Mouse (Mus musculus) brown adipose tissue, adult 24 weeks (tissue): ENCODE measurements around the gene Tkt. TPM values are rescaled to one million over a fixed set of nuclear protein-coding genes. Genes with fewer than 3 reads are reported as not detected.
A peak's percentile ranks its signal among the peaks of the same experiment; 100 is the strongest.

Source experiments
- H3K27ac ChIP-seq: fragments of 200-500 bp; replicated peaks from 2 replicates; pipeline ENCODE4 v1.5.1; 2012; ENCODE audit warnings: low read depth, mild to moderate bottlenecking, low read length
- H3K4me1 ChIP-seq: fragments of 200-500 bp; 2 replicates; pipeline ENCODE4 v1.6.1; 2012; ENCODE audit warnings: low read length, mixed read lengths; ENCODE audit not compliant: control insufficient read depth, insufficient read depth, insufficient read length
- H3K4me3 ChIP-seq: fragments of 200-500 bp; 2 replicates; pipeline ENCODE4 v1.5.1; 2012; ENCODE audit warnings: low read depth, mild to moderate bottlenecking, low read length, moderate library complexity; ENCODE audit not compliant: insufficient read depth
- polyA plus RNA-seq: library from polyadenylated mRNA; stranded (reverse); fragments of >200 nt; gene quantifications from 2 replicates; pipeline ENCODE4 v1.2.4, GENCODE M21; 2012; ENCODE audit not compliant: missing spikeins, insufficient read depth, insufficient read length

The Tkt gene
- polyA plus RNA-seq, 1 experiment, result 7,122 TPM

DNA sequence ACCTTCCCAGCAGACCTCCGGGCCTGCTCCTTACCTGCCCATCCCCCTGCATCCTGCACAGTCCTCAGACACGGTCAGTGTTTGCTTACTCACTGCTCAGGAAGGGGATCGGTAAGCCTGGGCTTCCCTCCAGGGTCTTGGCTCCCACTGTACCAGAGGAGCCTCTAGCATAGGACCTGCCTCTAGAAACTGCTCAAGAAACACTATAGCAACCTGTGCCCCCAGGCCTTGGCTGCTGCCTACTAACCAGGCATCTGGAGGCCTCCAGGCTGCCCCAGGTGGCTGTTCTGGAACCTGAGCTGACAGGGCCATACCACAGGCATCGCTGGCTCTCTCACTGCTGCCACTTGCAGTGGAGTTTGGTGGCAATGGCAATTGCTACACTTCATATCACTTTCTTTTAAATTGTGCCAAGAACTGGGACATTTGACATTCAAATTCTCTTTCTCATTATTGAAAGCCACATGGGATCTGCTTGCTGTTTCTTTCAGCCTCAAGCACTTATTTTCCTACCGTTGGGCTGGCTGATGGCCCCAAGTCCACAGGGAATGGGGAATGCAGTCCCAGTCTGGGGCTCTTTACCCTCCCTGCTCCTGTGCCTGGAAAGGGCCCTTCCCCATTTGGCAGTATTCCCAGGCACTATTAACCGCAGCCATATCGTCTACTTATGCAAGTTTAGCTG lies 38.8 kb downstream of the Tkt start:
- Histone ChIP-seq H3K4me3 (no peak overlapping the region), H3K4me1 (no peaks in the 10 kb centered on the region), H3K27ac (no peak overlapping the region)

DNA sequence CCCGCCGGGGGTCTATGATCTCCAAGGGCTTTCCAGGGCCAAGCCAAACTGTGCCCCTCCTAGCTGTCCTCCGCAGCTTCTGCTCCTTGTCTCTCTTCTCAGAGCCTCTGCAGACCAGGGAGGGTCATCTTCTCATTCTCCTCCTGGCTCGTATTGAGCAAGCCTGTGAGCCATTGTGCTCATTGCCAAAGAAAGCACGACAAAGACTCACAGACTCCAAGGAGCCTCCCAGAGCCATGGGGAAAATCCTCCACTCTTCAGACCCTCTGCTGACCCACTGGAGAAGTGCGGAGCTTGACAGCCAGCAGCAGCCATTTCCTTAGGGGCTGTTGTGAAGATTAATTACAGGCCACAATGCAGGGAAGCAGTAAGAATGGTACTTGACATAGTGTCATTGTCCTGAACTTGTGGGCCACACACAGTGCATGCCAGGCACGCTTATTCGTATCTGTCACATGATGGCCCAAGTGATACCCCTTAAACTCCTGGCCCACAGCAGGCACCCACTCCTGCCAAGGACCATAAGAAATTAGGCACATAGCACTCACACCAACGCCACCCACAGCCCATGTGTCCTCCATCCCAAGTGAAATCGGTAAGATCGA lies 42.0 kb downstream of the Tkt start:
- Histone ChIP-seq H3K4me1 (peaks cover 20% of the 10 kb centered on the region), H3K27ac (no peak overlapping the region)

DNA sequence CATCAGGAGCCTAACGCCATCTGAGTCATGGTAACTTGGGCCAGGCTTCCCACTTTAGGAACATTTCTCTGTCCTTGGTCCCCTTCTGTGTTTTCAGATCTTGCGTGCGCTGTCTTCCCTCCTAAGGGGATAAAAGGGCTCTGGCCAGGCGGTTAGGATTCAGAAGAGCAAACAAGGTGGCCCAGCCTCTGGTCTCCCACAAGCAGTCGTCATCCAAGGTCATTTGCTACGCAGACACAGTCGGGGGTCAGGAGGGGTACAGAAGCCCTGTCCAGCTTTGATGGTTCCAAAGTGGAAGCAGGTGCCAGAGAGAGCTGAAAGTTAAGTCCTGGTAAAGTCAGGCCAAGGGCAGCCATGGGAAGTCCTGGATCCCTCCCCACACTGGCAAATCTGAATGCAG lies 42.8 kb downstream of the Tkt start:
- Histone ChIP-seq H3K27ac (no peak overlapping the region), H3K4me1 (peaks cover 24% of the 10 kb centered on the region), H3K4me3 (no peak overlapping the region)

More for the DNA sequence above, 42.0 kb downstream of the Tkt start:
- H3K4me3 ChIP-seq, result no peak overlapping the region

DNA sequence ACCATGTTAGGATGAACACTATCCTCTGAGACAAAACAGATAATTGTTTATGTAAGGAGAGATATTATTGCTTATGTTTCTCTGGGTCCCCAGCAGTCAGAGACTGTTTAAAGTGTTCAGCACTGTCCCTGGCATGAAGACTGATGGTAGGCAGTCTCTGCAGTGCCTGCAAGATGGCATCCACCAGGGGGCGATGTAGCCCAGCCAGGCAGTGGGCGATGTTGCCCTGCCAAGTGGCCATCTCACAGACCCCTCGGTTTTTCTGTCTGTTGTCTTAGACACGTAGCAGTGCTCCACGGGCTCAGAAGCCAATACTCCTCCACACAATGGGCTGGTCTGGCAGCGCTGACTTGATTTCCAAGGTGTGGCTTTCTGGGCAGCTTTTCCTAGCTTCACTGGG lies 43.3 kb downstream of the Tkt start:
- Histone ChIP-seq H3K4me1 (peaks cover 25% of the 10 kb centered on the region), H3K4me3 (no peak overlapping the region)

DNA sequence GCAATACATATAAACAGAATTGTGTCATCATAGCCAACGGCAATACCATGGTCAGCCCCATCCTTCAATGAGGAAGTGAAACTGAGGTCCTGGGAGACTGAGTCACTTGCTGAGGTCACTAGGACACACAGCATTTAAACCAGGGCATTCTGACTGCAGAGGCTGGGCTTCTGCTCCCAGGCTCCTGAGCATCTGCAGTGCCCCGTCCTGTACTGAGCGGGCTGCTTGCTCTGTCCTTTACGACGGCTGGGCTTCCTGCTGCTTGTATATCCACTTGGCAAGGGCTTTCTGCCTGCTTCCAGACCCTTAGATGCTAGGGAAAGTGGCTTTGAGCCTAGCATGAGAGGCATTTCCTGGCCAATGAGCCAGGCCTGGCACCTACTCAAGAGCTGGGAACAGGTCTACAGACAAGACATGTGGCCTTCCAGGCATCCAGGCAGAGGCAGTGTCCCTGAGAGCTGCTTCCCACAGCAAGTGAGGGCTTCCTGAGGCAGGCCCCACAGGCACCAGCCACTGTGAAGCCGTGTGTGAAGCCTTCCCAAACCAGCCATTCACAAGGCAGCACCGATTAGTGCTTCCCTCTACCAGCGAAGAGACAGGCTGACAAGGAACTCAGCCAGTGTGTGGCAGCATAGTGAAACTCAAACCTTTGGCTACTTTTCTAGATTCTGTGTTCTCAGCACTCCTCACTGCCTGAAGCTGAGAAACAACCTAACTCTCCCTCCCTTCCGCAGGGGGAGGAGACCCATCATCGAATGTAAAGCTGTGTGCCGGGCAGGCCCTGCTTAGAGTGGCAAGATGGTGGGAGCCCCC lies 45.3 kb downstream of the Tkt start:
- Histone ChIP-seq H3K27ac (peak overlapping the region; percentile 78), H3K4me3 (no peak overlapping the region), H3K4me1 (peaks cover 25% of the 10 kb centered on the region)

More for the DNA sequence above, 43.3 kb downstream of the Tkt start:
- no peak overlapping the region for H3K27ac ChIP-seq

DNA sequence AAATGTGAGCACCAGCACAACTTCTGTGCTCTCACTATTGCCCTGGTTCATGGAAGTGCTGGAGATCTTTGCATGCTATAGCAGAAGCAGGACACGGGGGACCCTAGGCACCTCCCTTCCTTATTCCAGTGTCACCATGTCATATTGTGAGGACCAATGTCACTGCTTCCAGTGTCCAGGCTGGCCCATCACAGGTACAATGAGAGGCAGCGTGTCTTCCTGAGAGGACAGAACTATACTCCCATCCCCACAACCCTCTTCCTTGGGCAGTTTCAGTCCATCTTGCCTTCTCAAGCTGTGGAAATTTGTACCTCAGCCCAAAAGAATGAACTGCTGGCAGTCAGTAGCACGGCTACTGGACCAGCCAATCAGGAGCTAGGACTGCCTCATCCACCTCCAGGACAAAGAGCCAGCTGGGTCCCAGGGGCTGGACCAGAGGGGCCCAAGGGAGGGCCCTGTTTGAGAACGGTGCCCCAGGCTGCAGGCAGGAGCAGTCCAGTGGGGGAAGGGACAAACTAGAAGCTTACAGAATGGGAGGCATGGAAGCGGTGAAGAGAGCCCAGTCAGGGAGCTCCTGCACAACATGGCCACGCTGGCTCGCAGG lies 46.0 kb downstream of the Tkt start:
- no peak overlapping the region for H3K4me3 ChIP-seq
- H3K4me1 ChIP-seq, result peaks cover 25% of the 10 kb centered on the region
- H3K27ac ChIP-seq, result peak overlapping the region; percentile 78

DNA sequence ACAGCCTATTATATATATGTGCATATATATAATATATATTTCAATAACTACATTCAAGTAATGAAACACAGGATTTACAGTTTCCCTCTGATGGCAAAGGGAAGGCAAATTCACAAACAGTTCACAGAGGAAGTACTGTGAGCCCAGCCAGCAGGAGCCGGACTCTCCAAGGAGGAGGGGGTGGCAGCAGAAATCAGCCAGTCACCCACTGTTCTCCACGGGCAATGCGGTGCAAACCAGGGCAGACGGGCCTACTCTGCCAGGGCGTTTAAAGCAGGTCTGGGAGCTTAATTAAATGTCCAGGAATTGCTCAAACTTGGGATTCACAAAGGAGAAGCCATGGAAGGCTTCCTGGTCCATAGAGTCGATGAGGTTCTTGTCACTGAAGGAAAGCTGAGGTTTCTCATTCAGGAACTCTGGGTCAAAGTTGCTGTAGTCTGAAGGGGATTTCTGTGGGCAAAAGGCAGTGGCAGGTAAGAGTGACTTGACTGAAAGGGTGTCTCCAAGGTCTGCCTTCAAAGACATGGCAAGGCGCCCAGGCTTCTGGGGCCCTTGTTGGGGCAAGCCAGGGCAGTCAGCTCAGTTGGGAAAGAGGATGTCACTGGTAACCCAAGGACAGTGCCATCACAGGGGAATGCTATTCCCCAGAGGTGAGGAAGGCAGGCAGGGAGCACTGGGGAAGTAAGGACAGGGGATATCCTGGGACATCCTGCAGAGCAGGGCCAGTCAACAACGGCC lies 47.6 kb downstream of the Tkt start:
- Histone ChIP-seq H3K4me1 (peaks cover 25% of the 10 kb centered on the region), H3K4me3 (no peak overlapping the region), H3K27ac (no peak overlapping the region)

DNA sequence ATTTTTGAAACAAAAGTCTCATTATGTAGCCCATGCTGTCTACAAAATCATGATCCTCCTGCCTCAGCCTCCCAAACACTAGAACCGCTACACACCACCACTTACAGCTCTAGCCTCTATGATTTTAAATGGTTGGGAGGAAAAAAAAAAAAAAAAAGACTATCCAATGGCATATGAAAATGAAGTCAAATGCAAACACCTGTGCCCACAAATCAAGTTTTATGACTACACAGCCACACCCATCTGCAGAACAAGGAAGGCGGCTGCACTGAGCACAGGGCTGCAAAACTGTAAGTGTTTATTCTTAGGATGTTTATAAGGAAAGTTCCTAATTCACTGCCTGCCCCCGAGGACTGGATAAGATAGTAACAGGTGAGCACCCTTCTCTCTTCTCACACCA lies 48.2 kb downstream of the Tkt start:
- peaks cover 25% of the 10 kb centered on the region for H3K4me1 ChIP-seq

DNA sequence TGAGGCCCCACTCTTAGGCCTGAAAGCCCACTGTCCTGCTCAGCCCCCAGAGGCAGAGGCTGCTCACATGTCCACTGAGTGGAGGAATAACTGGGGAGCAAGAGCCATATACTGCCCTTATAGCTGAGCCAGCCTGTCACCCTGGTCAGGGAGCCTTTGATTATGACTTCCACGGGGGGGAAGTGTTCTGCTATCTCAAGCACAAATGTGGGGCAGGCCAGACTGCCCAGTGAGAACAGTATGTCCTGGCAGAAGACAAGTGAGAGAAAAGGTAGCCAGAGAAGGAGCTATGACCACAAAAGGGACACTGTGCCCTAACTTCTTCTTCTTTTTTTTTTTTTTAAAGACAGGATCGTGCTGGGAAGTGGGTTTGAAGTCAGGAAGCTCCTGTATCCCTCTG lies 49.0 kb downstream of the Tkt start:
- no peak overlapping the region for H3K27ac ChIP-seq
- H3K4me1 ChIP-seq, result peaks cover 25% of the 10 kb centered on the region
- no peak overlapping the region for H3K4me3 ChIP-seq

More for the DNA sequence above, 48.2 kb downstream of the Tkt start:
- Histone ChIP-seq H3K27ac (no peak overlapping the region), H3K4me3 (no peak overlapping the region)

DNA sequence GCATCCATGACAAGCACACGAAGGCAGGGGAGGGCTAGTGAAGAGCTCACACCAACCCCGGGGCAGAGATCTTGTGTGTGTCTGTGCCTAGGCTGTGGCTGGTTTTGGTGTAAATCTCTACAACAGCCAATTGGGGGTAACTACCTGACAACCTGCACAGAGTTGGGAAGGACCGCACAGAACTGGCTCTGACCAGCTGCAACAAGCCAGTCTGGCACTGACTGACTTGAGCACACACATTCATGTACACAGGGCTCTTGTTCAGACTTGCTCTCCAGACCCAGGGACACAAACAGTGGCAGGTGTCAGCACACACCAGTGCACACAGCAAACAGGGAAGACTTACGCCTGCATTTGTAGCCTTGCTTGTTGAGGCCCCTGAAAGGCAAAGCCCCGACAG lies 58.7 kb downstream of the Tkt start:
- Histone ChIP-seq H3K4me3 (no peak overlapping the region), H3K4me1 (no peaks in the 10 kb centered on the region), H3K27ac (no peak overlapping the region)

DNA sequence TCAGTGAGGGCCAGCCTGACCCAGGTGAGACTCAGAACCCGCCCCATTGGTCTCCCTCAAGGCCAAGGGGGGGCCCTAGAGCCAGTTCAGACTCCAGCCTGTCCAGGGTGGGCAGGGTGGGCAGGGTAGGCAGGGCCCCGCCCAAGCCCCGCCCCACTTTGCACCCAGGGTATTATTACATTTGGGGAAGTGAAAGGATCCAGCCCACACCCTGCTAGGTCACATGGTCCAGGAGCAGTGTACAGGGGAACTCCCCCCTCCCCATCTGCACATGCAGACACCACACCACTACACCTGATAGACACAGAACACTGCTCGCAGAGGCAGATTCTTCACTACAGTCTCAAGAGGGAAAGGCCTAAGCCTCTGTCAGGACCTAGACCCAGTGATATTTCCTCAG lies 59.5 kb downstream of the Tkt start:
- peaks cover 2% of the 10 kb centered on the region; the same call in 1 of the 2 replicates for H3K4me1 ChIP-seq
- H3K4me3 ChIP-seq, result no peak overlapping the region
- no peak overlapping the region for H3K27ac ChIP-seq

DNA sequence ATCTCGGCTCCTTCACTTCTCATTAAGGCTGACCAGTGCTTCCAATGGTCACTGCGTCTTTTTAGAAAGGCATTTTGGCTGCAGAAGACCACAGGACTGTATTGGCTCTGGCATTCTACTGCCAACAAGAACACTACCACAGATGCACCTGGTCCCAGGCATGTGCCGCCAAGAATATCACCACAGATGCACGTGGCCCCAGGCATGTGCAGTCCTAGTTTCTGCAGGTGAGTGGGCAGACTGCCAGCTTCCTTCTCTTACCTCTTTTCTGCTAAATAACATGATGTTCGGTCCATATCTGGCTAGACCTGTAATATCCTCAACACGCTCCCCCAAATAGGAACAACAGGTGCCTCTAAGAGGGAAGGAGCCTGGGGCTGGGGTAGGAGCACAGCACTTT lies 60.0 kb downstream of the Tkt start:
- no peak overlapping the region for H3K27ac ChIP-seq
- peaks cover 7% of the 10 kb centered on the region for H3K4me1 ChIP-seq
- no peak overlapping the region for H3K4me3 ChIP-seq

DNA sequence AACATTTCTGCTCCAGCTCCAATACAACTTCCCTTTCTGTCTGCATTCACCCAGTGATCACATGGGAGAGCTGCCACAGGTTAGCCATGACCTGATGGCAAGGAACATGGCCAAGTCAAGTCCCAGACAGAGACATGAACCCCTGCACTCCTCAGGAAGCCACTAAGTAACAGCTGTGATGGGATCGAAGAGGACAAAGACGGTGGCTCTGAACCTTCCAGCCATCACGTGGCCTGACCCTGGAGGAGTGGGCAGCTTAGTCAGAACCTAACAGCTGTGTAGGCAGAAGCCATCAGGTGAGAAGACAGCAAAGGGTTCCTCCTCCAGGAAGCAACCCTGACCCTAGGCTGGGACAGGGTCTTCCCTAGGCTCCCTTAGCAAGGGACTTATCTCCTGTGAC lies 61.3 kb downstream of the Tkt start:
- Histone ChIP-seq H3K27ac (no peak overlapping the region), H3K4me3 (no peak overlapping the region), H3K4me1 (peaks cover 7% of the 10 kb centered on the region)

DNA sequence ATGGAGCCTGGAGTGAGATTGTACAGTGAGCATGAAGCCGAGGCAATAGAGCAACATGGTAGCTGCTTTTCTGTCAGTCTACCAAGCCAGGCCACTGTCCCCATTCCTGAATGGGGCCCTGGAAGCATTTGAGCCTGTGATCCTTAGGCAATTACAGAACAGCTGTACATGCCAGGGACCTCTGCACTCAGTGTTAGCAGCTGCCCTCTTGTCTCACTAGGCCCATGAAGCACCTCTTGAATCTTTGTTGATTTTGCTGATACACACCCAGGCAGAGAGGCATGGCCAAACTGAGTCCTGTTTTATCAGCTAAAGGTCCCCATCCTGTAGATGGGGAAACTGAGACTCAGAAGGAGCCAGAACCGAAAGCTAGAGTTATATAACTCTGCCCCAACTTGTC lies 62.1 kb downstream of the Tkt start:
- no peak overlapping the region for H3K27ac ChIP-seq
- H3K4me3 ChIP-seq, result no peak overlapping the region
- H3K4me1 ChIP-seq, result peaks cover 7% of the 10 kb centered on the region

DNA sequence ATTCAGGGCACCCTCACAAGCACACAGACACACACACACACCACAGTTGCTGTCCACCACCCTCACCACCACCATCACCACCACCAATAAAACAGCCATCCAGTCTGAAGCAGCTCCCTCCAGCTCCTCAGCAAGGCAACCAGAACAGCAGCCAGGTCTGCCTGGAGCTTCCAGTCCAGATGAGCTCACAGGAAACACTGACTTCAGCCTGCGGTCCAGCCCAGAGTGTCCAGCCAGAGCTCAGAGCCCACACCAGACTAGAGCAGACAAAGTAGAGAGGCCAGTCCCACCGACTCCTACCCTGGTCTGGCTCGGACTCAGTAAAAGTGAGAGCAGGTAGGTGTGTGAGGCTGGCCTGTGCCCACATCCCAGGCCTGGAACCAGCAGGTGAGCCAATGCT lies 62.8 kb downstream of the Tkt start:
- Histone ChIP-seq H3K4me3 (no peak overlapping the region), H3K27ac (no peak overlapping the region), H3K4me1 (peaks cover 7% of the 10 kb centered on the region)
